Mouse (Mus musculus): ENCODE results near the gene Eml3.
A peak's percentile ranks its signal among the peaks of the same experiment; 100 is the strongest.
"Not testable (repeated sequence)": the region's sequence is repeated elsewhere in the genome, so short reads cannot be mapped to it uniquely, and the experiment has no call there.

The Eml3 gene

GRCm38 (mm10) chr19:8953135-8954039 is 24.0 kb downstream of the Eml3 start, which contains the start of gene Tut1:
Tut1 (plus strand) TSS chr19:8953847.
- DNase-seq, result peak; percentile 91

GRCm38 (mm10) chr19:8954171-8954570 is 24.8 kb downstream of the Eml3 start:
- no peak for DNase-seq

- DNase-seq, result no peak
Measured at GRCm38 (mm10) chr19:8962256-8962655, 32.9 kb downstream of the Eml3 start.

- peak; percentile 63 for DNase-seq
Measured at GRCm38 (mm10) chr19:8965075-8965474, 35.7 kb downstream of the Eml3 start.

GRCm38 (mm10) chr19:8965771-8966170 is 36.4 kb downstream of the Eml3 start:
- DNase-seq, result peak; percentile 76

GRCm38 (mm10) chr19:8966198-8966589 is 36.8 kb downstream of the Eml3 start:
- DNase-seq, result no peak

GRCm38 (mm10) chr19:8966590-8967372 is 37.4 kb downstream of the Eml3 start, which contains the start of gene Eef1g:
Eef1g (plus strand) TSS chr19:8967041.
- peak; percentile 100 for DNase-seq

GRCm38 (mm10) chr19:8967373-8967743 is 38.0 kb downstream of the Eml3 start:
- no peak for DNase-seq

- no peak for DNase-seq
Measured at GRCm38 (mm10) chr19:8967893-8968292, 38.5 kb downstream of the Eml3 start.

GRCm38 (mm10) chr19:8972491-8972890 is 43.1 kb downstream of the Eml3 start:
- DNase-seq, result not testable (repeated sequence)

- DNase-seq, result no peak
Measured at GRCm38 (mm10) chr19:8974638-8975037, 45.3 kb downstream of the Eml3 start.

GRCm38 (mm10) chr19:8975491-8975890 is 46.1 kb downstream of the Eml3 start:
- no peak for DNase-seq

GRCm38 (mm10) chr19:8976535-8976934 is 47.2 kb downstream of the Eml3 start:
- no peak for DNase-seq

GRCm38 (mm10) chr19:8980771-8981170 is 51.4 kb downstream of the Eml3 start:
- DNase-seq, result no peak

- DNase-seq, result no peak
Measured at GRCm38 (mm10) chr19:8981450-8982168, 52.3 kb downstream of the Eml3 start.

- no peak for DNase-seq
Measured at GRCm38 (mm10) chr19:8982303-8983149, 53.2 kb downstream of the Eml3 start.

- DNase-seq, result no peak
Measured at GRCm38 (mm10) chr19:8983150-8983650, 53.8 kb downstream of the Eml3 start.

GRCm38 (mm10) chr19:8984255-8984868 is 55.0 kb downstream of the Eml3 start:
- DNase-seq, result no peak

GRCm38 (mm10) chr19:8985891-8986290 is 56.5 kb downstream of the Eml3 start:
- no peak for DNase-seq

- no peak for DNase-seq
Measured at GRCm38 (mm10) chr19:8987816-8988215, 58.5 kb downstream of the Eml3 start.

GRCm38 (mm10) chr19:8988346-8989065 is 59.2 kb downstream of the Eml3 start:
- DNase-seq, result no peak

Data from cerebellum, adult 11-12 months (tissue).